Mouse (Mus musculus): ENCODE measurements around the gene Smoc2. TPM values are rescaled to one million over a fixed set of nuclear protein-coding genes. Genes with fewer than 3 reads are reported as not detected.

The Smoc2 gene
- total RNA-seq, 2 experiments from 2014 or later = 27.6 to 33.3 TPM

DNA sequence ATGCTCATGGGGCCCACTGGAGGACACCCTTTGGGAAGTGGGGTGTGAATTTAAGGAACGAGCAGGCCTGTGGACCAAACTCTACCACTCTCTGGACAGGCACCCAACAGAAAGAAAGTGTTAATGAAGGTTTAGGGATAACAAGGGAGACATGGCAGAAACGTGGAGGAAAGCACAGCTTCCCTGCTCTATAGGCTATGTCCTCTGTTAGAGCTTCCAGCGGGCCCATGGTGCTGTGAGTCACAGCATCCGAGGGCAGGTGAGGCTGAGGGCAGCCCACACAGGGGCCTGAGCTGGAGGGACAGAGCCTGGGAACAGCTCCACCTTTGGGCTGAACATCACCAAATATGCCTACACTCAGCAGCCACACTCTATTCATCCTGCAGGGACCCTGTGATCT is 66.2 kb downstream of the Smoc2 start:
- DNase-seq (ENCODE audit: low spot score in 2 of 2) = no peak

DNA sequence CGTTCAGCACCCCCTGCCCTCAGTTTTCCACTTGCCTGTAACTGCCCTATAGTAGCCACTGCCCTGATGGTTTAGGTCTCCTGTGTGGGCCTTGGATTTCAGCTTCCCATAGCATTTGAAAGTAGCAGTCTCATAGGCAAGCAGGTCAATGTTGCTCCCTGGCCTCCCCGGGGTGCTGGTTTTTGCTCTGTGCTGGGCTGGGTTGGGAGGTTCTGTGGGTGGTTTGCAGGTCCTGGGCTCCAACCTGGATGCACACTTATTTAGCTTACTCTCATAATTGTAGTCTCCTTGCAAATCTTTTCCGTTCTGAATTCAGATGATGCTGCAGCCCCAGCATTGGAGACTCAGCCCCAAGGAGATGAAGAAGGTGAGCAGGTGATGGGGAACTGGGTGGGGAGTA is 67.6 kb downstream of the Smoc2 start:
- DNase-seq (ENCODE audit: low spot score in 2 of 2) = no peak

GRCm38 (mm10) chr17:14349086-14349814 is 69.9 kb downstream of the Smoc2 start:
- DNase-seq (ENCODE audit: low spot score in 2 of 2) = no peak

DNA sequence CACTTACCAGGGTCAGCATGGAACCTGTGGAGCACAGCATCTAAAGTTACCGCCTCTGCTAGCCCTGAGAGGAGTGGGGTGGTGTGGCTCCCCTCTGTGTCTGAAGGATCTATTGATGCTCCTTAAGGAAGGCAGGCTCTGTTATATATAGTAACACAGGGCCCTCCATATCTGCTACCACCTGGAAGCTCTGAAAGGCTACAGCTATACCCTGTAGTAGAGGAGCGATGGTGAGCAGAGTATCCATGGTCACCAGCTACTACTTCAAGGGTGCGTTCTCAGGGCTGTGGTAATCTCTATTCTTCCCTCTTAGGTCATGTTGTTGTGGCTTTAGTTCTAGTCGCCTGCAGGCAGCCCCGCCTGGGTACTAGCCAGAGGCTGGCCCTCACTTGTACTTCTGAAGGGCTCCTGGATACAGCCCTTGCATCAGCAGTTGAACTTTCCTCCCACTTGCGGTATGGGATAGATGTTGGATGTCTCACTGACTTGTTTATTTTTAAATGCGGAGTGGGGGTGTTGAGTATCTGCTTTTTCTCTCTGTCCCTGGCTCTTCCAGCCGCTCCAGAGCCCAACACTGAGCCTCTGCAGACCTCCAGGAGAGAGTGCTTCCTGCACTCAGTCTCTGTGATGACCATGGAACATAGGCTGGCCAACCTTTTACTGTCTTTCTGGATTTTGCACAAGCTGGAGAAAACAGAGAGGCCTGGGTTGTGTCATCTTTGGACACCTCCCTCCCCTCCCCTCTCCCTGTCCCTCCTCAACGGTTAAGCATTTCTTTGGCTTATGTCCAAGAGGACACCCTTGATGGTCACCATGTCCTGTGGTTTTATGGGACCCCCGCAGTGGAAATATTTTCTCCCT is 74.1 kb downstream of the Smoc2 start:
- DNase-seq (ENCODE audit: low spot score in 2 of 2) = no peak

- no peak for DNase-seq (ENCODE audit: low spot score in 2 of 2)
These were observed 82.2 kb downstream of the Smoc2 start for GRCm38 (mm10) chr17:14361511-14361910.

DNA sequence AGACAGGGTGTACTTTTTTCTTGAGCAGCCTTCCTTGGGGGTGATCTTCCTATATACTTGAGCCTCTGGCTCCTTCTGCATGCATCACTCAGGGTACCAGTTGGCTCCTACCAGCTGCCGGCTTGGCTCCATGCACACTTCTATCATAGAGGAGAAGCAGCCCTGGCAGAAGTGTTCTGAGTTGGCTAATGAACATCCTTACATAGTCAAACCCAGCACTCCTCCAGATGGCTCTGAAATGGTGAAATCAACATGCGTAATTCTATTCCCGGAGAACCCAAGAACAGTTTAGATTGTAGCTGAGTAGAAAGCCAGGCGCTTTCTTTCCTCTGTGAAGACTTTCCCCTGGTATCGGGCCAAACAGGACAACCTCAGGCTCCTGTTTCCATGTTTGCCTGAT is 91.2 kb downstream of the Smoc2 start:
- DNase-seq (ENCODE audit: low spot score in 2 of 2) = no peak

DNA sequence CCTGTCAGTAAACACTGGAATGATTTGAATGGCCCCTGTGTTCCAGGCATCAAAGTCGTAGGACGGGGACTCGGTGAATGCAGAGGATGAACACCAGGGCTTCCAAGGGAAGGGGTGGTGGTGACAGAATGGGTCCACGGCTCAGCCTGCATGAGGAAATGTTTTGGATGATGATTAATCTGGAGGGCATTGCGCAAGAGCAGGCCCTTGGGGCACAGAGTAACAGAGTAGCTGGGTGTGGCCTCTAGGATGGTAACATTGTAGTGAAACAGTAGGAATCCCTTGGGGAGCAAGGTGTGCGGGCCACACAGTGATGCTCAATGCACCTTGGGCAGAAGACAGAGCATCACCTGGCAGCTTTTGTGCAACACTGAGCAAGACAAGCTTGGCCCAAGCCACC is 92.3 kb downstream of the Smoc2 start:
- peak in 1 of 2 experiments; percentile 4 for DNase-seq (ENCODE audit: low spot score in 2 of 2)

- no peak for DNase-seq (ENCODE audit: low spot score in 2 of 2)
These were observed 93.2 kb downstream of the Smoc2 start for GRCm38 (mm10) chr17:14372324-14373145.

GRCm38 (mm10) chr17:14378692-14379446 is 99.6 kb downstream of the Smoc2 start:
- no peak for DNase-seq (ENCODE audit: low spot score in 2 of 2)

DNA sequence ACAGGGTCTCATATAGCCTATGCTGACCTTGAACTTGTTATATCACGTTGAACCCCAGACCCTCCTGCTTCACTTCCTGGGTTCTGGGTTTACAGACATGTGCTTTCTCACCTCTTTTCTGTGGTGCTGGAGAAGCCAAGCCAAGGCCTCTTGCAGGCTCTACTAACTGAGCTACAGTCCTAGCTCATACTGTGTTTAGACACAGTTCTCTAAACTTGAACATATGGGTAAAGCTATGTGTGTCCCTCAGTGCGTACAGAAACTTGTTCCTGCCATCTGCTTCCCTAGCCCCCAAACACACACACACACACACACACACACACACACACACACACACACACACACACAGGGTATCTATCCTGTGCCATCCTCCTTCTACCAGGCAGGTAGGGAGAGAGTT is 100.2 kb downstream of the Smoc2 start:
- DNase-seq (ENCODE audit: low spot score in 2 of 2) = no peak

- no peak for DNase-seq (ENCODE audit: low spot score in 2 of 2)
These were observed 100.7 kb downstream of the Smoc2 start for GRCm38 (mm10) chr17:14379966-14380365.

- DNase-seq (ENCODE audit: low spot score in 2 of 2) = no peak
These were observed 101.2 kb downstream of the Smoc2 start for GRCm38 (mm10) chr17:14380526-14380925.

DNA sequence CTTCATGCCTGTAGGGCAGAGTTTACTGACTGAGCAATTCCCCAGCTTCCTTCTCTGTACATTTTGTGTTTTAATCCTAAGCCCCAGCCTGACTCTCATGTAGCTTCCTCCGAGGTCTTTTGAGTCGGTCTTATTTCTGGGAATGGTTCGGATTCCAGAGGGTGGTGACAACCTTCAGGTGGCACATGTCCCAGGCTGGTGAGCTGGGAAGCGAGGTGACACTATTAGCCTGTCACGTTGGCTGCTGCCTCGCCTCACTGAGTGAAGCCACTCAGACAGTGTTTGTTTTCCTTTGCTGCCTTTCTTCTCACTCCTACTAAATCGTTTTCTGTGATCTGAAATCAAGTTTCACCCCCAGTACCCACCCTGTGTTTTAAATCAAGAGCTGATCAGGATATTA is 102.2 kb downstream of the Smoc2 start:
- DNase-seq (ENCODE audit: low spot score in 2 of 2) = no peak

- DNase-seq (ENCODE audit: low spot score in 2 of 2) = no peak
These were observed 104.7 kb downstream of the Smoc2 start for GRCm38 (mm10) chr17:14383981-14384380.

DNA sequence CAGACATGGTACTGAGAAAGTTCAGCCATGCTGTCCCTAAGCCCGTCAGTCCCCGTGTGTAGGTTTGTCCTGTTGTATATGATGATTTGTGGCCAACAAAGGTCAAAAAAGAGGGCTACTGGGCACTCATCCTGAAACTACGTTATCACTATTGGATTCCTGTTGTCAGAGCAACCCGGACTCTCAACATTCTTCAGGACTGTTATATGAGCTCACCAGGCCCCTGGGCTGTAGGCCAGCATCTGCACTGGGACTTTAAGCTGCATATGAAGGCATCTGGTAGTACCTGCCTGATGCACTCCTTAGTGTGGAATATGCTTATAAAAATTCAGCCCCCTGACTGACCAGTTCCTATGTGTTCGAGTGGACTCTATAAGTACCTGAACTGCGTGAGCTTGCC is 105.7 kb downstream of the Smoc2 start:
- no peak for DNase-seq (ENCODE audit: low spot score in 2 of 2)

- DNase-seq (ENCODE audit: low spot score in 2 of 2) = no peak
These were observed 108.0 kb downstream of the Smoc2 start for GRCm38 (mm10) chr17:14387261-14387660.

DNA sequence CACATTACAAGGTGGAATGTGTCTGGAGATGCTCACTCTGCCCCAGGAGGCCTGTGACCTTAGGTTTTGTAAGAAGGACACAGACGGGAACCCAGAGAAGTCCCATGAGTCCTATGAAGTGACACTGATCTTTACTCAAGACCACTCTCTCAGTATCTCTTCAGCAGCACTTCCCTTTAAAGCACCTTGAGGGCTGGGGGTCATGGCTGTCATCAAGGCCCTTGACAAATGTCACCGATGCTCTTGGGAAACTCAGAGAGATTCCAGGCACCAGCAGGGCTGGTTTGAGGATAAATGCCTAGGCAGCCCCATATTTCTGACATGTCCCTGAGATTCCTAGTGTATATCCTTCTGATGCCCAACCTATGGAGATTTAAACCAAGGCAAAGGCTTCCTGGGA is 113.1 kb downstream of the Smoc2 start:
- no peak for DNase-seq (ENCODE audit: low spot score in 2 of 2)

- DNase-seq (ENCODE audit: low spot score in 2 of 2) = no peak
These were observed 115.6 kb downstream of the Smoc2 start for GRCm38 (mm10) chr17:14394861-14395260.

DNA sequence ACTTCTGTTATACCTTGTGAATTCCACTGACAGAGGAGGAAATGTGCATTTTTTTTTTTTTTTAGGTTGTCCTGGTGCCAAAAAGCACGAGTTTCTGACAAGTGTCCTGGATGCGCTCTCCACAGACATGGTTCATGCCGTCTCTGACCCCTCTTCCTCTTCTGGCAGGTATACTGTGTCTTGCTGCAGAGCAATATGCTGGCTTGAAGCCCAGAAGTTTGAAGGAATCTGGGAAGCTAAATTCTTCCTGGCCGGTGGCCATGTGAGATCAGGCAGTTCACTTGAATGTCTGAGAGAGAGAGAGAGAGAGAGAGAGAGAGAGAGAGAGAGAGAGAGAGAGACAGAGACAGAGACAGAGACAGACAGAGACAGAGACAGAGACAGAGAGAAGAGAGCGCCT is 118.2 kb downstream of the Smoc2 start:
- no peak for DNase-seq (ENCODE audit: low spot score in 2 of 2)

DNA sequence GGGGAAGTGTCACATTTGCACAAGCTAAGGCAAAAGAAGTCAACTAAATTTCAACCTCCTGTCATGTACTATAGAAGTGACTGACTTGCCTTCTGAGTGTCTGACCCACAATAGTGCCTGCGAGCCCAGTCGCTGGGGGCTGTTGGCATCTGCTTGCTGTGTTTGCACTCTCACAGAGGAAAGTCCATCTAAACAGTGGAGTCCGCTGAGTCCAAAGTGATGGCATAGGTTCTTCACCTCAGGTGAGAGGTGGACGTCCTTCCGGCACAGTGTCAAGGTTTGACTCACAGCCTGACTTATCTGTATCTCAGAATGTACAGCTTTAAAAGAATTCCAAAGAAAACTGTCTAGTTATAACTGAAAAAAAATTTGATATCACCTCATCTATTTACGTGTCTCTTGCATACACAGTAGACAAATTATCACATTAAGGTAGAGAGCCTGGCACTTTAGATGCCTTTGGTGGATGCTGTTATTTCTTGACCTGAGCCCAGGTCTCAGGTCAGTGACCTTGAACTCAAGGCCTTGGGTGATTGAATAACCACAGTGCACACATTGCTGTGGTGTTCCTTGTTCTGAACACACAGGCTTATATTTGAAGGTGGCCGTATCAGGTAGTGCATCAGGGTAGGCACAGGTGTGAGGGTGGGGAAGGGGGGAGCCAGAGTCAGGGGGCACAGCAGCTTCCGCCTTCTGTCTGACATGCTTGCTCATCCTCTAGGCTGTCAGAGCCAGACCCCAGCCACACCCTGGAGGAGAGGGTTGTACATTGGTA is 119.5 kb downstream of the Smoc2 start:
- DNase-seq (ENCODE audit: low spot score in 2 of 2) = no peak

Measured in adrenal gland, adult 18-20 months (tissue).